Mouse (Mus musculus) midbrain, embryonic 14.5 days (tissue): ENCODE measurements around the gene C2cd3. TPM values are rescaled to one million over a fixed set of nuclear protein-coding genes. Genes with fewer than 3 reads are reported as not detected.

Experiments used
- ATAC-seq: fragments of 200-750 bp; cut with Nextera tagmentation; 2 replicates; pipeline ENCODE4 v1.8.0; 2017; ENCODE audit warnings: moderate number of reproducible peaks, moderate library complexity; ENCODE audit not compliant: low FRiP score, low TSS enrichment
- DNase-seq: peaks from one replicate; pipeline ENCODE4 v3.0.0-alpha.2; 2015
- H3K27ac ChIP-seq: fragments of 300-500 bp; sonication (generic); replicated peaks from 2 replicates; pipeline ENCODE4 v1.5.1; 2014; ENCODE audit warnings: mild to moderate bottlenecking, low read depth, low read length, moderate library complexity
- H3K27me3 ChIP-seq: fragments of 300-500 bp; sonication (generic); 2 replicates; pipeline ENCODE4 v1.6.1; 2014; ENCODE audit warnings: low read length, control low read depth, mixed read lengths; ENCODE audit not compliant: control insufficient read depth, insufficient read depth
- H3K36me3 ChIP-seq: fragments of 300-500 bp; sonication (generic); 2 replicates; pipeline ENCODE4 v1.6.1; 2014; ENCODE audit warnings: low read length, control low read depth; ENCODE audit not compliant: control insufficient read depth, insufficient read depth
- H3K4me1 ChIP-seq: fragments of 300-500 bp; sonication (generic); 2 replicates; pipeline ENCODE4 v1.6.1; 2014; ENCODE audit warnings: mild to moderate bottlenecking, antibody characterized with exemption, low read length, control low read depth; ENCODE audit not compliant: control insufficient read depth, insufficient read depth
- H3K4me2 ChIP-seq: fragments of 300-500 bp; sonication (generic); 2 replicates; pipeline ENCODE4 v1.6.1; 2014; ENCODE audit warnings: mild to moderate bottlenecking, low read length, moderate library complexity
- H3K4me3 ChIP-seq: fragments of 300-500 bp; sonication (generic); replicated peaks from 2 replicates; pipeline ENCODE4 v1.5.1; 2014; ENCODE audit warnings: low read depth, low read length
- H3K9ac ChIP-seq: fragments of 300-500 bp; sonication (generic); replicated peaks from 2 replicates; pipeline ENCODE4 v1.6.1; 2014; ENCODE audit warnings: mild to moderate bottlenecking, low read length, moderate library complexity
- H3K9me3 ChIP-seq: fragments of 300-500 bp; sonication (generic); 2 replicates; pipeline ENCODE4 v1.6.1; 2016; ENCODE audit warnings: low read length, control low read depth, mixed read lengths; ENCODE audit not compliant: control insufficient read depth
- WGBS: fragments of 180-500 bp; shearing (Covaris S2); extraction: QIAGEN DNeasy Blood & Tissue Kit; methylation state at CpG from one replicate; pipeline ENCODE4 v1.1.7; 2014; 5-methylcytosine and 5-hydroxymethylcytosine counted together
- polyA plus RNA-seq: library from polyadenylated mRNA; unstranded; fragments of >200 nt; fragmentation: Nextera tagmentation; extraction: Ambion mirVana; gene quantifications from 2 replicates; pipeline ENCODE4 v1.2.1, GENCODE M21; 2014

The C2cd3 gene
- polyA plus RNA-seq, 1 experiment from 2014 or later = 27.7 TPM

DNA sequence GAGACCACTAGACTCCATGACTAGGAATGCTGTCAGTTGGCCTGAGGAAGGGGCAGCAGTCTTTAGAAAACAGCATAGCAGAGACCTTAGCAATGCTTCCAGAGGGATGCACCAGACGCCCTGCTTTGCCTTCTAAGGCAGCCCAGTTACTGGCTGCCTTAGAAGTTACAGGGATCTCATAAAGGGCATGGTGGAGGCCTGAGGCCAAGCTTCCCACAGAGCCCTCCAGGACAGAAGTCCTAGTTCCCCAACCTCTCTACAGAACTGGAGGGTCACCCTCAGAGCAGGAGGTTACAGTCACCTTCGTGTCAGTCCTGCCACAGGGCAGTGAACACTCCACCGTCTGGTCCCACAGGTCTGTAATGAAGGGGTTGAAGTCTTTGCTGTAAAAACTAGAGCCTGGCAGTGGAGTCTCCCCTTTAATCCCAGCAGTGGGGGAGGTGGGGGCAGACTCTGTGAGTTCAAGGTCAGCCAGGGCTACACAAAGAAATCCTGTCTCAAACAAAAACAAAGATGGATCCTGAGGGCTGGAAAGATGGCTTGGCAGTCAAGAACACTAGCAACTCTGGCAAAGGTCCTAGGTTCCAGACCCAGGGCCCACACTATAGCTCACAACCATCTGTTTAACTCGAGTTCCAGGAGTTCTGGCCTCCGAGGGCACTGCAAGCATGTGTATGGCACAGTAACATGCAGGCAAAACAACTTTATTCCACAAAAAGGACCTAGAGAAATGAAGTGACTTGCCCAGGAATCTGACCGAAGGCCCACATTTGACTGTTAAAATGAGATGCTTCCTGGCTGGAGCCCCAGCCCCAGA is 129.2 kb downstream of the C2cd3 start:
- H3K4me3 ChIP-seq = no peak overlapping the region
- H3K27me3 ChIP-seq = no peaks in the 10 kb centered on the region
- H3K27ac ChIP-seq = no peak overlapping the region
- H3K4me2 ChIP-seq = no peak overlapping the region
- H3K4me1 ChIP-seq = no peaks in the 10 kb centered on the region
- no peaks in the 10 kb centered on the region for H3K9me3 ChIP-seq
- H3K9ac ChIP-seq = no peak overlapping the region
- no peaks in the 10 kb centered on the region for H3K36me3 ChIP-seq
- ATAC-seq = no peak
- 78% methylated on average over 6 of the region's 6 CpGs for WGBS
- DNase-seq = no peak

- Histone ChIP-seq H3K4me3 (no peak overlapping the region), H3K4me2 (no peak overlapping the region), H3K9me3 (no peaks in the 10 kb centered on the region), H3K27ac (no peak overlapping the region), H3K9ac (no peak overlapping the region), H3K4me1 (no peaks in the 10 kb centered on the region), H3K27me3 (no peaks in the 10 kb centered on the region), H3K36me3 (no peaks in the 10 kb centered on the region)
- 53% methylated on average over 2 of the region's 2 CpGs for WGBS
- no peak for DNase-seq
- ATAC-seq = no peak
Measured at GRCm38 (mm10) chr7:100501844-100502373, 129.9 kb downstream of the C2cd3 start.

- ATAC-seq (no peak), DNase-seq (no peak)
- H3K4me2 ChIP-seq = no peak overlapping the region
- H3K36me3 ChIP-seq = no peaks in the 10 kb centered on the region
- H3K4me1 ChIP-seq = no peaks in the 10 kb centered on the region
- WGBS = 83% methylated on average over 7 of the region's 7 CpGs
- no peaks in the 10 kb centered on the region for H3K9me3 ChIP-seq
- no peak overlapping the region for H3K4me3 ChIP-seq
- H3K9ac ChIP-seq = no peak overlapping the region
- no peak overlapping the region for H3K27ac ChIP-seq
- no peaks in the 10 kb centered on the region for H3K27me3 ChIP-seq
Measured at GRCm38 (mm10) chr7:100502374-100502922, 130.4 kb downstream of the C2cd3 start.

DNA sequence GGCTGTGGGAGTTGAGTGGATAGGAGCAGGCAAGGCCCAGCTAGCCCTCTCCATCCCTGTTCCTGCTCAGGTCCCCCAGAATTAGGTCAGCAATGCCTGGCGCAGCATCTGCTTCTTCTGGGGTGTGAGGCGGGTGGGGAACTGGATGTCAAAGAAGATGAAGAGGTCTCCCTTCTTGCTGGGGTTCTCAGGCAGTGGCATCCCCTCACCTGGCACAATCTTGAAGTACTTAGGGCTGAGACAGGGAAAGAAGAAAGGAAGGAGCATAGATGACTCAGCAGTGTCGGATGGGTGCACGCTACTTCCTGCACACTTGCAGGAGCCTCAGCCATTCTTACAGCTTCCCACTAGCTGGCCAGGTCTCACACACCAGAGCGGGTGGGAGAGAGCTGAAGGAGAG is 131.0 kb downstream of the C2cd3 start:
- no peaks in the 10 kb centered on the region for H3K36me3 ChIP-seq
- H3K9ac ChIP-seq = no peak overlapping the region
- ATAC-seq (no peak), DNase-seq (no peak)
- WGBS = 87% methylated on average over 5 of the region's 5 CpGs
- H3K9me3 ChIP-seq = no peaks in the 10 kb centered on the region
- no peak overlapping the region for H3K4me2 ChIP-seq
- no peaks in the 10 kb centered on the region for H3K27me3 ChIP-seq
- no peak overlapping the region for H3K4me3 ChIP-seq
- H3K27ac ChIP-seq = no peak overlapping the region
- H3K4me1 ChIP-seq = no peaks in the 10 kb centered on the region

DNA sequence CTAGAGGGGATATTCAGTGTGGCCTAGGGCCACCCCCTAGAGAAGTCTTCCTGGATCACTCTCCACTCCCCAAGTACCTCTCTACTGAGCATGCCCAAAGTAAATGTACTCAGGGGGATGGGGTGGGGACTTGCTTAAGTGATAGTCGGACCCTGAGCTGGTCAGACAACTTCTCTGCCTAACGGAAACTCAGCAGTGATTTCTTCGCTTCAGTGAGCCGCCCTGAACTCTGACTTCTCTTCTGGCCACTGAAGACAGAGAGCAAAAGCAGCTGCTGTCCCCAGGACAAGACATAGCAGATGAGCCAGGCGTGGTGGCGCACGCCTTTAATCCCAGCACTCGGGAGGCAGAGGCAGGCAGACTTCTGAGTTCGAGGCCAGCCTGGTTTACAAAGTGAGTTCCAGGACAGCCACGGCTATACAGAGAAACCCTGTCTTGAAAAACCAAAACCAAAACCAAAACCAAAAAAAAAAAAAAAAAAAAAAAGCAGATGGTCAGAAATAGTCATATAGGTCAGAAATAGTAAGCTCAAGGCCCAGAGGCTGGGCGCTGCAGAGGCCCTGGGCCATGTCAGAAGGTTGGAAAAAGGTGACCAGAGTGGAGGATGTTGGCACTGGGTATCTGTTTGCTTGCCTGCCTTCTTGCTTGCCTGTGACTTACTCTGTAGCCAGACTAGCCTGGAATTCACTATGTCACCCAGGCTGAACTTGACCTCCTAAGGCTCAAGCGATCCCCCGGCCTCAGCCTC is 132.9 kb downstream of the C2cd3 start:
- no peaks in the 10 kb centered on the region for H3K27me3 ChIP-seq
- H3K4me1 ChIP-seq = no peaks in the 10 kb centered on the region
- no peaks in the 10 kb centered on the region for H3K9me3 ChIP-seq
- no peak for ATAC-seq
- no peaks in the 10 kb centered on the region for H3K36me3 ChIP-seq
- no peak for DNase-seq
- H3K4me2 ChIP-seq = no peak overlapping the region
- no peak overlapping the region for H3K4me3 ChIP-seq
- no peak overlapping the region for H3K27ac ChIP-seq
- 82% methylated on average over 13 of the region's 13 CpGs for WGBS
- H3K9ac ChIP-seq = no peak overlapping the region

DNA sequence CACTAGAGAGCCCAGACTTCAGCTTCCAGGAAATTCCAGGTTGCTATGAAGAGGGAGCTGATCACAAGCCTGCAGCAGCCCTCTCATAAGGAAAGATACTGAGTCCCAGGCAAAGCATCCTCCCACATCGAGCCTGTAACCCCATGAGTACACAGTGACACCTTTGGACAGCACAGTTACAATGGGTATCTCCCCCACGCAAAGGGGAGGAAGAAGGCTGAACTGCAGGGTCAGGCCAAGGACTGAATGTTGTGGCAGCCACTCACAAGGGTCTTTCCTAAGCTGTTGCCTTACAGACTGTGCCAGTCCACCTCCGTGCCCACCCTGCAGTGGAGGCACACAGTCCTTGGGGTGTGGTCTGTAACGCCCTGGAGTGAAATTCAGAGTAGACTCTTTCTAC is 134.5 kb downstream of the C2cd3 start:
- H3K27me3 ChIP-seq = no peaks in the 10 kb centered on the region
- H3K27ac ChIP-seq = no peak overlapping the region
- no peak for DNase-seq
- no peaks in the 10 kb centered on the region for H3K36me3 ChIP-seq
- no peaks in the 10 kb centered on the region for H3K9me3 ChIP-seq
- H3K4me2 ChIP-seq = no peak overlapping the region
- WGBS = 79% methylated on average over 4 of the region's 4 CpGs
- no peak overlapping the region for H3K4me3 ChIP-seq
- H3K4me1 ChIP-seq = no peaks in the 10 kb centered on the region
- ATAC-seq = no peak
- no peak overlapping the region for H3K9ac ChIP-seq

- Histone ChIP-seq H3K27ac (no peak overlapping the region), H3K36me3 (no peaks in the 10 kb centered on the region), H3K4me1 (no peaks in the 10 kb centered on the region), H3K4me3 (no peak overlapping the region), H3K9ac (no peak overlapping the region), H3K4me2 (no peak overlapping the region), H3K9me3 (no peaks in the 10 kb centered on the region), H3K27me3 (no peaks in the 10 kb centered on the region)
- no peak for ATAC-seq
- WGBS = 77% methylated on average over 3 of the region's 3 CpGs
- DNase-seq = no peak
Measured at GRCm38 (mm10) chr7:100508670-100509069, 136.6 kb downstream of the C2cd3 start.

DNA sequence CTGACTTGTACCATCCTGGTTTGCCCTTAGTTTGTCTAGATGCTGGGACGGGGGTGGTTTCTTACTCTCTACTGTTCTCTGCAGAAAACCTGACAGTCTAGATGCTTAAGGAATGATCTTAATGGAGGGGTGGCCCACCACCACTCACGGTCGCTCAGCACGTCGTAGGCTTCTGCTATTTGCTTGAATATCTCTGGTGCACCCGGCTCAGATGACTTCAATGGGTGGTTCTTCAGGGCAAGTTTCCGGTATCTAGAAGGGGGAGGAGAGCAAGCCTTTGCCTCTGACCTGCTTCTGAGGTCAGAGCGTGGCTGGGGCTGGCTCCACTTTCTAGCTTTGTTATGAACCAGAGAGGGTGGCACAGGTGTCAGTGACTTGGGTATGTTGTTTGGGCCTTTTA is 139.6 kb downstream of the C2cd3 start:
- Histone ChIP-seq H3K9ac (no peak overlapping the region), H3K27ac (no peak overlapping the region), H3K4me3 (no peak overlapping the region), H3K9me3 (no peaks in the 10 kb centered on the region), H3K4me2 (no peak overlapping the region), H3K4me1 (no peaks in the 10 kb centered on the region), H3K36me3 (no peaks in the 10 kb centered on the region), H3K27me3 (no peaks in the 10 kb centered on the region)
- ATAC-seq (no peak), DNase-seq (no peak)
- WGBS = 87% methylated on average over 8 of the region's 8 CpGs
